Mouse (Mus musculus) CH12.LX (cell line): ENCODE data around the gene Tk1.

Source experiments
- CTCF ChIP-seq, 2 experiments: IDR thresholded peaks in 1 of 2; conservative IDR thresholded peaks in 1 of 2; 2 replicates each; pipeline ENCODE4 v1.5.1; 2011 to 2012; ENCODE audit warnings: low read depth in 2 of 2, low read length in 2 of 2, improper control_type of control experiment in 1 of 2, inconsistent platforms in 1 of 2, mild to moderate bottlenecking in 1 of 2, moderate library complexity in 1 of 2
- ELF1 ChIP-seq: IDR thresholded peaks from 2 replicates; pipeline ENCODE4 v1.6.1; 2014; ENCODE audit warnings: low read depth, mild to moderate bottlenecking, inconsistent platforms, low read length, improper control_type of control experiment
- EP300 ChIP-seq: IDR thresholded peaks from 2 replicates; pipeline ENCODE4 v1.6.1; 2011; ENCODE audit warnings: low read length, improper control_type of control experiment
- HCFC1 ChIP-seq: IDR thresholded peaks from 2 replicates; pipeline ENCODE4 v1.6.1; 2012; ENCODE audit warnings: low read depth, mild to moderate bottlenecking, inconsistent platforms, low read length, improper control_type of control experiment
- IRF4 ChIP-seq: IDR thresholded peaks from 2 replicates; pipeline ENCODE4 v1.6.1; 2014; ENCODE audit warnings: low read depth, mild to moderate bottlenecking, inconsistent platforms, low read length, improper control_type of control experiment
- NRF1 ChIP-seq: IDR thresholded peaks from 2 replicates; pipeline ENCODE4 v1.6.1; 2014; ENCODE audit warnings: low read depth, mild to moderate bottlenecking, inconsistent platforms, low read length, improper control_type of control experiment, moderate library complexity
- POLR2A ChIP-seq: IDR thresholded peaks from 2 replicates; pipeline ENCODE4 v1.6.1; 2011; ENCODE audit warnings: low read depth, mild to moderate bottlenecking, improper control_type of control experiment, low read length
- RAD21 ChIP-seq: IDR thresholded peaks from 2 replicates; pipeline ENCODE4 v1.6.1; 2011; ENCODE audit warnings: low read depth, mild to moderate bottlenecking, low read length, improper control_type of control experiment, moderate library complexity
- USF2 ChIP-seq: conservative IDR thresholded peaks from 2 replicates; pipeline ENCODE4 v1.6.1; 2011; ENCODE audit warnings: low read depth, low read length, improper control_type of control experiment
- ZC3H11A ChIP-seq: IDR thresholded peaks from 2 replicates; pipeline ENCODE4 v1.6.1; 2012; ENCODE audit warnings: low read depth, mild to moderate bottlenecking, inconsistent platforms, low read length, improper control_type of control experiment
- ZMIZ1 ChIP-seq: IDR thresholded peaks from 2 replicates; pipeline ENCODE4 v1.6.1; 2012; ENCODE audit warnings: low read depth, mild to moderate bottlenecking, inconsistent platforms, low read length, improper control_type of control experiment
- ZNF384 ChIP-seq: IDR thresholded peaks from 2 replicates; pipeline ENCODE4 v1.6.1; 2012; ENCODE audit warnings: low read depth, low read length, improper control_type of control experiment, inconsistent platforms

GRCm38 (mm10) chr11:117847593-117848215 lies 21.8 kb upstream of the Tk1 start:
- TF ChIP-seq POLR2A = no peak
- no peak for TF ChIP-seq HCFC1
- no peak for TF ChIP-seq IRF4
- TF ChIP-seq ZC3H11A = no peak
- TF ChIP-seq RAD21 = no peak
- TF ChIP-seq ZMIZ1 = no peak
- no peak for TF ChIP-seq CTCF (conservative IDR thresholded peaks at IDR 0.05 in 1 of 2, IDR thresholded peaks at IDR 0.05 in 1 of 2; ENCODE audit: low read depth in 2 of 2, low read length in 2 of 2)
- TF ChIP-seq USF2 = no peak
- TF ChIP-seq EP300 = no peak
- no peak for TF ChIP-seq ZNF384
- no peak for TF ChIP-seq ELF1
- no peak for TF ChIP-seq NRF1
